Mouse (Mus musculus): ENCODE data around the gene Gm42674.

- TF ChIP-seq CTCF (IDR thresholded peaks at IDR 0.05; ENCODE audit: low read depth) (no peak), EP300 (IDR thresholded peaks at IDR 0.05; ENCODE audit: low read depth) (no peak)
Observed at GRCm38 (mm10) chr3:90629298-90629697, 27.6 kb downstream of the Gm42674 start.
